Mouse (Mus musculus) forebrain, embryonic 15.5 days (tissue): ENCODE measurements around the gene Plekha6. TPM values are rescaled to one million over a fixed set of nuclear protein-coding genes. Genes with fewer than 3 reads are reported as not detected.

Experiments
- ATAC-seq: fragments of 200-750 bp; cut with Nextera tagmentation; replicated peaks from 2 replicates; pipeline ENCODE4 v1.8.0; 2017; ENCODE audit warnings: mild to moderate bottlenecking, moderate TSS enrichment, moderate library complexity
- H3K27ac ChIP-seq: fragments of 300-500 bp; sonication (generic); replicated peaks from 2 replicates; pipeline ENCODE4 v1.5.1; 2015; ENCODE audit warnings: mild to moderate bottlenecking, inconsistent platforms
- H3K27me3 ChIP-seq: fragments of 300-500 bp; sonication (generic); 2 replicates; pipeline ENCODE4 v1.6.1; 2015; ENCODE audit warnings: inconsistent platforms
- H3K36me3 ChIP-seq: fragments of 300-500 bp; sonication (generic); 2 replicates; pipeline ENCODE4 v1.6.1; 2015; ENCODE audit warnings: mild to moderate bottlenecking, inconsistent platforms
- H3K4me1 ChIP-seq: fragments of 300-500 bp; sonication (generic); 2 replicates; pipeline ENCODE4 v1.6.1; 2015; ENCODE audit warnings: inconsistent platforms
- H3K4me2 ChIP-seq: fragments of 300-500 bp; sonication (generic); replicated peaks from 2 replicates; pipeline ENCODE4 v1.6.1; 2015; ENCODE audit warnings: mild to moderate bottlenecking, inconsistent platforms
- H3K4me3 ChIP-seq: fragments of 300-500 bp; sonication (generic); 2 replicates; pipeline ENCODE4 v1.5.1; 2015; ENCODE audit warnings: mild to moderate bottlenecking, inconsistent platforms
- H3K9ac ChIP-seq: fragments of 300-500 bp; sonication (generic); replicated peaks from 2 replicates; pipeline ENCODE4 v1.6.1; 2015; ENCODE audit warnings: mild to moderate bottlenecking, inconsistent platforms
- H3K9me3 ChIP-seq: fragments of 300-500 bp; sonication (generic); 2 replicates; pipeline ENCODE4 v1.6.1; 2016; ENCODE audit warnings: inconsistent platforms
- WGBS: fragments of 180-500 bp; shearing (Covaris S2); methylation state at CpG from one replicate; pipeline ENCODE4 v1.1.7; 2015; ENCODE audit warnings: mixed read lengths; 5-methylcytosine and 5-hydroxymethylcytosine counted together
- polyA plus RNA-seq: library from polyadenylated mRNA; unstranded; fragments of >200 nt; fragmentation: Nextera tagmentation; extraction: Ambion mirVana; gene quantifications from 2 replicates; pipeline ENCODE4 v1.2.1, GENCODE M21; 2015

Plekha6 gene
- polyA plus RNA-seq, 1 experiment from 2014 or later = 10.6 TPM

GRCm38 (mm10) chr1:133190550-133190949 is 26.5 kb downstream of the Plekha6 start:
- Histone ChIP-seq H3K4me3 (no peak overlapping the region), H3K9ac (no peak overlapping the region), H3K36me3 (no peaks in the 10 kb centered on the region; the same call in 1 of the 2 replicates), H3K9me3 (no peaks in the 10 kb centered on the region), H3K4me2 (no peak overlapping the region), H3K27me3 (peaks cover 17% of the 10 kb centered on the region), H3K4me1 (peaks cover 33% of the 10 kb centered on the region), H3K27ac (no peak overlapping the region)
- no peak for ATAC-seq
- WGBS = 93% methylated on average over 9 of the region's 9 CpGs

GRCm38 (mm10) chr1:133196181-133196580 is 32.2 kb downstream of the Plekha6 start:
- 7% methylated on average over 6 of the region's 6 CpGs for WGBS
- no peak overlapping the region for H3K27ac ChIP-seq
- peak; percentile 78 for ATAC-seq
- no peak overlapping the region for H3K9ac ChIP-seq
- peaks cover 28% of the 10 kb centered on the region for H3K27me3 ChIP-seq
- H3K36me3 ChIP-seq = no peaks in the 10 kb centered on the region
- H3K4me3 ChIP-seq = no peak overlapping the region
- peaks cover 43% of the 10 kb centered on the region for H3K4me1 ChIP-seq
- no peak overlapping the region for H3K4me2 ChIP-seq
- H3K9me3 ChIP-seq = no peaks in the 10 kb centered on the region

GRCm38 (mm10) chr1:133197266-133197665 is 33.3 kb downstream of the Plekha6 start:
- no peak for ATAC-seq
- Histone ChIP-seq H3K27ac (no peak overlapping the region), H3K4me2 (no peak overlapping the region), H3K4me3 (no peak overlapping the region), H3K4me1 (peaks cover 43% of the 10 kb centered on the region), H3K9ac (no peak overlapping the region), H3K9me3 (no peaks in the 10 kb centered on the region), H3K36me3 (no peaks in the 10 kb centered on the region), H3K27me3 (peaks cover 28% of the 10 kb centered on the region)
- WGBS = 17% methylated on average over 6 of the region's 6 CpGs

GRCm38 (mm10) chr1:133199706-133200105 is 35.7 kb downstream of the Plekha6 start:
- no peaks in the 10 kb centered on the region for H3K36me3 ChIP-seq
- H3K27ac ChIP-seq = peak overlapping the region; percentile 39
- ATAC-seq = 0 out of 2 replicates have a peak, but pooled peaks have one; percentile 17
- H3K4me2 ChIP-seq = no peak overlapping the region
- peaks cover 39% of the 10 kb centered on the region for H3K4me1 ChIP-seq
- 41% methylated on average over 7 of the region's 7 CpGs for WGBS
- H3K9ac ChIP-seq = no peak overlapping the region; the same call in 1 of the 2 replicates
- H3K27me3 ChIP-seq = peaks cover 12% of the 10 kb centered on the region
- no peaks in the 10 kb centered on the region for H3K9me3 ChIP-seq
- H3K4me3 ChIP-seq = no peak overlapping the region

- Histone ChIP-seq H3K36me3 (no peaks in the 10 kb centered on the region), H3K27me3 (peaks cover 11% of the 10 kb centered on the region), H3K4me3 (no peak overlapping the region), H3K9me3 (no peaks in the 10 kb centered on the region), H3K4me1 (peaks cover 28% of the 10 kb centered on the region), H3K9ac (no peak overlapping the region), H3K27ac (no peak overlapping the region), H3K4me2 (no peak overlapping the region)
- ATAC-seq = no peak
- WGBS = 55% methylated on average over 4 of the region's 4 CpGs
Measured at GRCm38 (mm10) chr1:133201499-133201898, 37.5 kb downstream of the Plekha6 start.

GRCm38 (mm10) chr1:133203701-133204100 is 39.7 kb downstream of the Plekha6 start:
- H3K4me3 ChIP-seq = no peak overlapping the region
- ATAC-seq = no peak
- peaks cover 7% of the 10 kb centered on the region; the same call in 1 of the 2 replicates for H3K27me3 ChIP-seq
- peaks cover 26% of the 10 kb centered on the region for H3K4me1 ChIP-seq
- WGBS = 24% methylated on average over 2 of the region's 2 CpGs
- H3K36me3 ChIP-seq = no peaks in the 10 kb centered on the region
- no peak overlapping the region for H3K9ac ChIP-seq
- H3K9me3 ChIP-seq = no peaks in the 10 kb centered on the region
- no peak overlapping the region for H3K4me2 ChIP-seq
- no peak overlapping the region for H3K27ac ChIP-seq

GRCm38 (mm10) chr1:133204341-133204849 is 40.4 kb downstream of the Plekha6 start:
- H3K27ac ChIP-seq = no peak overlapping the region
- peaks cover under 1% of the 10 kb centered on the region; the same call in 1 of the 2 replicates for H3K27me3 ChIP-seq
- H3K9me3 ChIP-seq = no peaks in the 10 kb centered on the region
- ATAC-seq = no peak
- H3K4me1 ChIP-seq = peaks cover 25% of the 10 kb centered on the region
- no peak overlapping the region for H3K4me2 ChIP-seq
- H3K36me3 ChIP-seq = no peaks in the 10 kb centered on the region
- H3K9ac ChIP-seq = no peak overlapping the region
- WGBS = 70% methylated on average over 11 of the region's 11 CpGs
- H3K4me3 ChIP-seq = no peak overlapping the region

- no peak overlapping the region for H3K4me2 ChIP-seq
- no peaks in the 10 kb centered on the region for H3K27me3 ChIP-seq
- H3K4me1 ChIP-seq = peaks cover 25% of the 10 kb centered on the region
- no peak overlapping the region for H3K27ac ChIP-seq
- H3K4me3 ChIP-seq = no peak overlapping the region
- 85% methylated on average over 10 of the region's 10 CpGs for WGBS
- no peaks in the 10 kb centered on the region for H3K9me3 ChIP-seq
- H3K9ac ChIP-seq = no peak overlapping the region
- no peak for ATAC-seq
- no peaks in the 10 kb centered on the region for H3K36me3 ChIP-seq
Measured at GRCm38 (mm10) chr1:133204985-133205384, 41.0 kb downstream of the Plekha6 start.

GRCm38 (mm10) chr1:133208086-133208815 is 44.2 kb downstream of the Plekha6 start:
- no peak overlapping the region for H3K27ac ChIP-seq
- no peaks in the 10 kb centered on the region for H3K36me3 ChIP-seq
- H3K4me1 ChIP-seq = peaks cover 30% of the 10 kb centered on the region
- no peak overlapping the region for H3K4me3 ChIP-seq
- 31% methylated on average over 10 of the region's 11 CpGs for WGBS
- H3K4me2 ChIP-seq = no peak overlapping the region
- no peak for ATAC-seq
- no peaks in the 10 kb centered on the region for H3K27me3 ChIP-seq
- H3K9me3 ChIP-seq = no peaks in the 10 kb centered on the region
- H3K9ac ChIP-seq = no peak overlapping the region

- no peak for ATAC-seq
- no peak overlapping the region for H3K4me2 ChIP-seq
- H3K27me3 ChIP-seq = no peaks in the 10 kb centered on the region
- no peak overlapping the region for H3K9ac ChIP-seq
- no peak overlapping the region for H3K4me3 ChIP-seq
- H3K9me3 ChIP-seq = no peaks in the 10 kb centered on the region
- no peaks in the 10 kb centered on the region for H3K36me3 ChIP-seq
- H3K27ac ChIP-seq = no peak overlapping the region
- 66% methylated on average over 11 of the region's 11 CpGs for WGBS
- H3K4me1 ChIP-seq = peaks cover 30% of the 10 kb centered on the region
Measured at GRCm38 (mm10) chr1:133209036-133209435, 45.0 kb downstream of the Plekha6 start.

- Histone ChIP-seq H3K9ac (no peak overlapping the region), H3K9me3 (no peaks in the 10 kb centered on the region), H3K27me3 (no peaks in the 10 kb centered on the region), H3K4me3 (no peak overlapping the region), H3K4me1 (peaks cover 30% of the 10 kb centered on the region), H3K4me2 (peak overlapping the region; percentile 22), H3K27ac (peak overlapping the region; percentile 63), H3K36me3 (no peaks in the 10 kb centered on the region)
- ATAC-seq = no peak
- WGBS = 36% methylated on average over 7 of the region's 7 CpGs
Measured at GRCm38 (mm10) chr1:133209482-133209881, 45.5 kb downstream of the Plekha6 start.

- H3K4me3 ChIP-seq = no peak overlapping the region
- no peaks in the 10 kb centered on the region for H3K36me3 ChIP-seq
- H3K4me1 ChIP-seq = peaks cover 32% of the 10 kb centered on the region
- peak overlapping the region; percentile 22 for H3K4me2 ChIP-seq
- no peaks in the 10 kb centered on the region for H3K27me3 ChIP-seq
- H3K9me3 ChIP-seq = no peaks in the 10 kb centered on the region
- H3K27ac ChIP-seq = peak overlapping the region; percentile 63
- H3K9ac ChIP-seq = no peak overlapping the region; the same call in 1 of the 2 replicates
- peak; percentile 34; the same call in 1 of the 2 replicates for ATAC-seq
- WGBS = 17% methylated on average over 17 of the region's 17 CpGs
Measured at GRCm38 (mm10) chr1:133209901-133210516, 46.0 kb downstream of the Plekha6 start.
